Mouse (Mus musculus) MEL (cell line): ENCODE data around the gene Nfkbib.

ENCODE experiments used
- CTCF ChIP-seq, 3 experiments: IDR thresholded peaks in 2 of 3; conservative IDR thresholded peaks in 1 of 3; 2 replicates each; pipeline ENCODE4 v1.5.1; 2011 to 2012; ENCODE audit warnings: low read length in 3 of 3, low read depth in 2 of 3, mild to moderate bottlenecking in 2 of 3, improper control_type of control experiment in 1 of 3, inconsistent platforms in 1 of 3, mixed read lengths in 1 of 3, moderate library complexity in 1 of 3; ENCODE audit not compliant: control insufficient read depth in 1 of 3, insufficient read depth in 1 of 3, poor library complexity in 1 of 3, severe bottlenecking in 1 of 3
- E2F4 ChIP-seq: IDR thresholded peaks from 2 replicates; pipeline ENCODE4 v1.6.1; 2011; ENCODE audit warnings: low read depth, low read length, improper control_type of control experiment, borderline replicate concordance
- GATA1 ChIP-seq: IDR thresholded peaks from 2 replicates; pipeline ENCODE4 v1.6.1; 2011; ENCODE audit warnings: low read depth, low read length, improper control_type of control experiment
- JUND ChIP-seq: IDR thresholded peaks from 2 replicates; pipeline ENCODE4 v1.6.1; 2011; ENCODE audit warnings: low read depth, mild to moderate bottlenecking, improper control_type of control experiment, low read length
- MAFK ChIP-seq: IDR thresholded peaks from 2 replicates; pipeline ENCODE4 v1.6.1; 2011; ENCODE audit warnings: low read depth, mild to moderate bottlenecking, low read length, improper control_type of control experiment, borderline replicate concordance
- MAZ ChIP-seq: IDR thresholded peaks from 2 replicates; pipeline ENCODE4 v1.6.1; 2012; ENCODE audit warnings: low read depth, mild to moderate bottlenecking, inconsistent platforms, low read length, improper control_type of control experiment
- NRF1 ChIP-seq: IDR thresholded peaks from 2 replicates; pipeline ENCODE4 v1.6.1; 2014; ENCODE audit warnings: low read depth, mild to moderate bottlenecking, inconsistent platforms, low read length, improper control_type of control experiment, moderate library complexity; ENCODE audit not compliant: poor library complexity, insufficient read depth, severe bottlenecking
- POLR2A ChIP-seq, 2 experiments: IDR thresholded peaks; 2 replicates each; pipeline ENCODE4 v1.6.1; 2011 to 2012; ENCODE audit warnings: low read length in 2 of 2, mild to moderate bottlenecking in 2 of 2, control low read depth in 1 of 2, improper control_type of control experiment in 1 of 2, low read depth in 1 of 2, moderate library complexity in 1 of 2; ENCODE audit not compliant: control insufficient read depth in 1 of 2, insufficient read depth in 1 of 2, poor library complexity in 1 of 2
- SIN3A ChIP-seq: IDR thresholded peaks from 2 replicates; pipeline ENCODE4 v1.6.1; 2012; ENCODE audit warnings: low read length, improper control_type of control experiment, inconsistent platforms
- TBP ChIP-seq: IDR thresholded peaks from 2 replicates; pipeline ENCODE4 v1.8.0; 2011; ENCODE audit warnings: low read depth, low read length, improper control_type of control experiment
- TCF12 ChIP-seq: IDR thresholded peaks from 2 replicates; pipeline ENCODE4 v1.6.1; 2014; ENCODE audit warnings: low read depth, mild to moderate bottlenecking, inconsistent platforms, low read length, improper control_type of control experiment, moderate library complexity
- ZC3H11A ChIP-seq: IDR thresholded peaks from 2 replicates; pipeline ENCODE4 v1.6.1; 2012; ENCODE audit warnings: low read depth, mild to moderate bottlenecking, inconsistent platforms, low read length, improper control_type of control experiment

- TF ChIP-seq SIN3A (no peak), CTCF (IDR thresholded peaks at IDR 0.05 in 2 of 3, conservative IDR thresholded peaks at IDR 0.05 in 1 of 3; ENCODE audit: control insufficient read depth in 1 of 3, insufficient read depth in 1 of 3, low read depth in 2 of 3, low read length in 3 of 3, poor library complexity in 1 of 3, severe bottlenecking in 1 of 3) (no peak), NRF1 (no peak), ZC3H11A (no peak), MAZ (no peak), MAFK (no peak), E2F4 (no peak), POLR2A (IDR thresholded peaks at IDR 0.05; ENCODE audit: control insufficient read depth in 1 of 2, insufficient read depth in 1 of 2, low read depth in 1 of 2, low read length in 2 of 2, poor library complexity in 1 of 2) (no peak), GATA1 (no peak), TBP (no peak), TCF12 (no peak), JUND (no peak)
Observed at GRCm38 (mm10) chr7:28791706-28792105, 24.4 kb upstream of the Nfkbib start.
